Mouse (Mus musculus) testis, postnatal 14 days (tissue): ENCODE measurements around the gene Gstcd.

Experiments used
- DNase-seq: peaks from one replicate; pipeline ENCODE4 v3.0.0; 2021; ENCODE audit warnings: low spot score

Gene Gstcd

DNA sequence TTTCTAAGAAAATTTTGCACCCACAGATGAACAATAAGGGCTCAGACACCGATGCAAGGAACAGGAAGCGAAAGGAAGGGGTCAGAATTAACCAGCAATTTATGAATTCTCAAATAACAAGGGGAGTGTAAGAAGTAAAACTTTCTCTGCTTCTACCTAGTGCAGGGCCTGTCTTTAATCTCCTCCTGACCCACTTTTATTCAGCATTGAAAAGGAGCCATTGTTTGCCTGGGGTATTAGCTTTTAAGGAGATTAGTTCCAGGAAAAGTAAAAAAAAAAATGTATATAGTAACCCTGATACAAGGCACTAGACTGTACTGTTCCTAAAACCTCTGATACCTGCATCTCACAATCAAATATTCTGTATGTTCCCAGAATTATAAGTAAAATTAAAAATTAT lies 64.9 kb downstream of the Gstcd start:
- no peak for DNase-seq

- DNase-seq: no peak
Observed at GRCm38 (mm10) chr3:133007250-133007649, 84.6 kb downstream of the Gstcd start.

GRCm38 (mm10) chr3:132996299-132996698 lies 95.5 kb downstream of the Gstcd start:
- no peak for DNase-seq

GRCm38 (mm10) chr3:132995904-132996267 lies 95.9 kb downstream of the Gstcd start:
- DNase-seq: no peak

GRCm38 (mm10) chr3:132995172-132995903 lies 96.5 kb downstream of the Gstcd start:
- no peak for DNase-seq

- no peak for DNase-seq
Observed at GRCm38 (mm10) chr3:132986188-132986587, 105.6 kb downstream of the Gstcd start.

DNA sequence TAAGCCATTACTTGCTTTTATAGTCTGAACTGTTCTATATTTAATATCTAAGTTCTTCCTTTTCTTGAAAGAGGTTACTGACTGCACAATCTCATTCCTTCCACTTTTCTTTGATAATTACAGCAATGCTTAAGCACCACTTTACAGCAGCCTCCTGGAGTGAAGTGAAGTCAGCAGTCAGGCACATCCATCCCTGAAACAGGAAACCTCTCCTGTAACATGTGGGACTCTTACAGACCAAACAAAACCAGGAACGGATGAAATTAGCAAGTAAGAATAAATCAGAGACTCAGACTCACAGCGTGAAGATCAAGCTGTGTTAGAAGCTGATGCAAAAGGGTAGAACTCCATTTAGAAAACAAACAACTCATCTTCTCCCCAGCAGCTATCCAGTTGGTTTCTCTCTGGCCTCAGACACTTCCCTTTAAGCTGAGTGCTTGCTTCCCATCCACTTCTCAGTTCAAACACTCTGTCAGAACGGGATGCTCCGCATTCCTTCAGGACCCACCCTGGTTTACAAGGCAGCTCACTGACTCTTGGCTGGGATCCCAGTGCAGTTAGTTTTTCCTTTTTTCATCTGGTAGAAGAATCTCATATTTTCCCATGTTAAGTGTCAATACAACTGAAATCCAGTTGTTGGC lies 107.9 kb downstream of the Gstcd start:
- no peak for DNase-seq

DNA sequence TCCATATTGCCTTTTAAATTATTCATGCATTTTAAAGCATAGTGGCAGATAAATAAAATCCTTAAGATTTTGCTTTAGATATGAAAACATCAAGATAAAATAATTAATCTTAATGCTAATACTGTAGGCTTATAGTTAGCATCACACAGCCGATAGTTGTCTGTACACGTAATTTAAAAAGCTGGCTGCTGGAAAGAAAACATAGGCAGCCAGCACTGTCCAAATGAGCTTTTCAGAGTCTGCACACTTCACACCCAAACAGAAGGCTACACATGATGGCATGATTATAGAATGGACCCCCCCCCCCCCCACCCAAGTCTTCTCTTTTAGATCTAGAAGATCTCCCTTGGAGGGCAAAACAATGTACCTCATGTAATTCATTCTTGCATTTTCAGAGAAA lies 109.9 kb downstream of the Gstcd start:
- no peak for DNase-seq

DNA sequence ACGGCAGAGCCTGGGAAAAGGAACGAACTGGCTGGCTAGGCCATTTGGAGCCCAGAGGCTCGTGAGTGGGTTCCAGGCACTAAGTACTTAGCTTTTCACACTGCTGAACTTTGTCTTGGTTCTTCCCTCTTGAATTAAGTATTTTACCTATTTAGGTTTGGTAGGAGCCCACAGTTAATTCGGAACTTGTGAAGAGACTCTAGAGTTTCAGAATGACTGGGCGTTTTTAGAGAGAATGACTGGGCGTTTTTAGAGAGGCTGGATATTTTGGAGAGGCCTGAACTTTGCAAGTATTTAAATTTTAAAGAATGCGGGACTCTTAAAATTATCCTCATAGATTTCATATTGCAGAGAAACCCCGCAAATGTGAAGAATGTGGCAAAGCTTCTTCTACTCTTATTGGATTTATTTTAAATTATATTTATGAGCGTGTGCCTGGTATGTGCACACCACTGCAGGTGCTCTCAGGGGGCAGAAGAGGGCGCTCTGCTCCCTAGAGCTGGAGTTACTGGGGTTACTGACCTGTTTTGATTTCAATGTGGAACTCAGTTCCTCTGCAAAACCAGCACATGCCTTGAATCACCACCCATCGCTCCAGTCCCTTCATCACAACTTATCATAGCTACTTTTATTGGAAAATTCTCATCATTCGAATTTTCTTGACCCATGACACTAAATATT lies 111.9 kb downstream of the Gstcd start:
- DNase-seq: no peak

DNA sequence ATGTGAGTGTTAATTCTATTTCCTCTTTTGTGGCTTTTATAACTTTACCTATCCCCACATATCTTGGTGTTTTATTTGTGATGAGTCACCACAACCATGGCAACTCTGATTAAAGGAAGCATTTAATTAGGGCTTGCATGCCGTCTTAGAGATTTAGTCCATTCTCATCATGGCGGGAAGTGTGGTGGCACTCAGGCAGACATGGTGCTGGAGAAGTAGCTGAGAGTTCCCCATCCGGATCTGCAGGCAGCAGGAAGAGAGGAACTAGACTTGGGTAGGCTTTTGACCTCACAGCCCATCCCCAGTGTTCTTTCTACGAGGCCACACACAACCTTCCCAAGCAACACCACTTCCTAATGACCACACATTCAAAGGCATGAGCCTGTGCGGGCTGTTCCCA lies 125.6 kb downstream of the Gstcd start:
- no peak for DNase-seq

- no peak for DNase-seq
Observed at GRCm38 (mm10) chr3:132964715-132965507, 126.9 kb downstream of the Gstcd start.

GRCm38 (mm10) chr3:132962631-132963361 lies 129.0 kb downstream of the Gstcd start:
- no peak for DNase-seq

- no peak for DNase-seq
Observed at GRCm38 (mm10) chr3:132950529-132950880, 141.3 kb downstream of the Gstcd start.

- DNase-seq: peak; percentile 37
Observed at GRCm38 (mm10) chr3:132949791-132950528, 141.9 kb downstream of the Gstcd start, which contains the start of gene Npnt. Npnt (minus strand) TSS chr3:132950291.

DNA sequence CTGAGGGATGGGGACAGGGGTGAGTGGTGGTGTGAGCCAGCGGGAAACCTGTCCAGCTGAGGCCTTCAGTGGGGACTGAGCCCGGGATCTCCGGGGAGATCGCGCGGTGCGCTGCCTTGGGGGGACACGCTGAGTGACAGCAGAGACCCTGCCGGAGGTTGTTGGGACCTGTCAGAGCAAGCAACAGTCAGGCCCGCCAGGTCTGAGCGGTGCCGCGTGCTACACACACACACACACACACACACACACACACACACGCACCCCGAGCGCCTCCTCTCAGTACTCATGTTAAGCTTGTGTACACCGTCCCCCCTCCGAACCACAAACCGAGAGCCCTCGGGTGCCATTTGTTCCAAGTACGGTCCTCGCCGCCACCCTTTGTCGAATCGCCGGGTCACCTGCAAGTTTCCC lies 142.4 kb downstream of the Gstcd start:
- no peak for DNase-seq

DNA sequence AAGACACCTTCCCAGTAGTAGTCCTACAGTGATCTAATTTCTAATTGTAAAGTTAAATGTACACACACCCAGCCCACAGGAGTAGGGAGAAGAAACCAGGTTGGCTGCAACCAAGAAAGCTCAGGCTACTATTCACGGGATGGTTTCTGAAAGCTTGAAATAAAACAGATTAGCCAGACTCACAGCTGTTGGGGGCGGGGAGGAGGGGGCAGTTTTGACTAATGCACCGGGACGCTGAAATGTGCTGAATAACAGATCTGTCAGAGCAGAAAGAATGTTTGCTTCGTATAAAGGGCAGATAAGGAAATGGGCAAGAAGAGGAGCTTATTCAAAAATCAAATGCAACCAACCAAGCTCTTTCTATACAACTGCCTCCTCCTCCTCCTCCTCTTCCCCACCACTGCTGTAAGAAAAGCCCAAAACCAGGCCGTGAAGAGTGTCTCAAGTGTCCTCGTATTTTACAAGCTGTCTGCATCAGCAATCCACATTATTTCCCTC lies 143.5 kb downstream of the Gstcd start:
- no peak for DNase-seq

- no peak for DNase-seq
Observed at GRCm38 (mm10) chr3:132946086-132946485, 145.7 kb downstream of the Gstcd start.

GRCm38 (mm10) chr3:132945669-132946068 lies 146.2 kb downstream of the Gstcd start:
- no peak for DNase-seq

GRCm38 (mm10) chr3:132944609-132945008 lies 147.2 kb downstream of the Gstcd start:
- no peak for DNase-seq

- DNase-seq: no peak
Observed at GRCm38 (mm10) chr3:132944193-132944592, 147.6 kb downstream of the Gstcd start.

GRCm38 (mm10) chr3:132942778-132943177 lies 149.1 kb downstream of the Gstcd start:
- no peak for DNase-seq
